Mouse (Mus musculus) heart, embryonic 14.5 days (tissue): Measurements from ENCODE around the gene Calcr. TPM values are rescaled to one million over a fixed set of nuclear protein-coding genes. Genes with fewer than 3 reads are reported as not detected.
"Not testable (repeated sequence)": the region's sequence is repeated elsewhere in the genome, so short reads cannot be mapped to it uniquely, and the experiment has no call there.

Experiments used
- ATAC-seq: fragments of 200-750 bp; cut with Nextera tagmentation; 2 replicates; pipeline ENCODE4 v1.8.0; 2017; ENCODE audit warnings: low read depth, moderate TSS enrichment; ENCODE audit not compliant: insufficient number of reproducible peaks, insufficient read depth, low FRiP score
- H3K27ac ChIP-seq, 2 experiments: fragments of 200-500 bp in 1 of 2; fragments of 300-500 bp in 1 of 2; sonication (generic) in 1 of 2; replicated peaks in 1 of 2; 2 replicates each; pipeline ENCODE4 v1.5.1; 2012 to 2014; ENCODE audit warnings: low read depth in 2 of 2, low read length in 2 of 2, control low read depth in 1 of 2, mild to moderate bottlenecking in 1 of 2, mixed read lengths in 1 of 2; ENCODE audit not compliant: control insufficient read depth in 1 of 2, insufficient read depth in 1 of 2
- H3K27me3 ChIP-seq: fragments of 300-500 bp; sonication (generic); 2 replicates; pipeline ENCODE4 v1.6.1; 2014; ENCODE audit warnings: mild to moderate bottlenecking, low read length, control low read depth; ENCODE audit not compliant: control insufficient read depth, insufficient read depth
- H3K36me3 ChIP-seq: fragments of 300-500 bp; sonication (generic); 2 replicates; pipeline ENCODE4 v1.6.1; 2014; ENCODE audit warnings: mild to moderate bottlenecking, control low read depth, low read length, mixed read lengths; ENCODE audit not compliant: control insufficient read depth, insufficient read depth
- H3K4me1 ChIP-seq, 2 experiments: fragments of 200-500 bp in 1 of 2; fragments of 300-500 bp in 1 of 2; sonication (generic) in 1 of 2; 2 replicates each; pipeline ENCODE4 v1.6.1; 2012 to 2014; ENCODE audit warnings: low read length in 2 of 2, control low read depth in 1 of 2, mixed read lengths in 1 of 2; ENCODE audit not compliant: control insufficient read depth in 2 of 2, insufficient read depth in 2 of 2
- H3K4me2 ChIP-seq: fragments of 300-500 bp; sonication (generic); 2 replicates; pipeline ENCODE4 v1.6.1; 2014; ENCODE audit warnings: mild to moderate bottlenecking, low read length
- H3K4me3 ChIP-seq, 2 experiments: fragments of 200-500 bp in 1 of 2; fragments of 300-500 bp in 1 of 2; sonication (generic) in 1 of 2; 2 replicates each; pipeline ENCODE4 v1.5.1; 2012 to 2014; ENCODE audit warnings: low read length in 2 of 2, mild to moderate bottlenecking in 2 of 2, control low read depth in 1 of 2, low read depth in 1 of 2, moderate library complexity in 1 of 2; ENCODE audit not compliant: control insufficient read depth in 1 of 2, insufficient read depth in 1 of 2
- H3K9ac ChIP-seq: fragments of 300-500 bp; sonication (generic); 2 replicates; pipeline ENCODE4 v1.6.1; 2014; ENCODE audit warnings: mild to moderate bottlenecking, low read length
- H3K9me3 ChIP-seq: fragments of 300-500 bp; sonication (generic); 2 replicates; pipeline ENCODE4 v1.6.1; 2016; ENCODE audit warnings: low read length, control low read depth; ENCODE audit not compliant: control insufficient read depth
- WGBS: fragments of 180-500 bp; shearing (Covaris S2); extraction: QIAGEN DNeasy Blood & Tissue Kit; methylation state at CpG from one replicate; pipeline ENCODE4 v1.1.7; 2014; 5-methylcytosine and 5-hydroxymethylcytosine counted together
- polyA plus RNA-seq: library from polyadenylated mRNA; unstranded; fragments of >200 nt; fragmentation: Nextera tagmentation; extraction: Ambion mirVana; gene quantifications from 2 replicates; pipeline ENCODE4 v1.2.1, GENCODE M21; 2014

Gene Calcr
- polyA plus RNA-seq, 1 experiment from 2014 or later, result 0.49 TPM

- Histone ChIP-seq H3K4me1 (peaks cover 0 to 2% of the 10 kb centered on the region in 2 experiments; a peak in 1 of 4 replicates), H3K27ac (no peak overlapping the region), H3K36me3 (no peaks in the 10 kb centered on the region), H3K9ac (no peak overlapping the region), H3K4me2 (no peak overlapping the region), H3K4me3 (no peak overlapping the region), H3K9me3 (no peaks in the 10 kb centered on the region), H3K27me3 (no peaks in the 10 kb centered on the region)
- 40% methylated on average over 11 of the region's 11 CpGs for WGBS
- no peak for ATAC-seq
Observed at GRCm38 (mm10) chr6:3741296-3741695, 23.2 kb downstream of the Calcr start.

GRCm38 (mm10) chr6:3730246-3730867, 34.2 kb downstream of the Calcr start:
- H3K9ac ChIP-seq, result no peak overlapping the region
- 67% methylated on average over 4 of the region's 4 CpGs for WGBS
- no peaks in the 10 kb centered on the region for H3K27me3 ChIP-seq
- no peaks in the 10 kb centered on the region for H3K4me1 ChIP-seq
- H3K27ac ChIP-seq, result no peak overlapping the region
- H3K4me3 ChIP-seq, result no peak overlapping the region
- no peak overlapping the region for H3K4me2 ChIP-seq
- no peak for ATAC-seq
- no peaks in the 10 kb centered on the region for H3K36me3 ChIP-seq
- H3K9me3 ChIP-seq, result no peaks in the 10 kb centered on the region

DNA sequence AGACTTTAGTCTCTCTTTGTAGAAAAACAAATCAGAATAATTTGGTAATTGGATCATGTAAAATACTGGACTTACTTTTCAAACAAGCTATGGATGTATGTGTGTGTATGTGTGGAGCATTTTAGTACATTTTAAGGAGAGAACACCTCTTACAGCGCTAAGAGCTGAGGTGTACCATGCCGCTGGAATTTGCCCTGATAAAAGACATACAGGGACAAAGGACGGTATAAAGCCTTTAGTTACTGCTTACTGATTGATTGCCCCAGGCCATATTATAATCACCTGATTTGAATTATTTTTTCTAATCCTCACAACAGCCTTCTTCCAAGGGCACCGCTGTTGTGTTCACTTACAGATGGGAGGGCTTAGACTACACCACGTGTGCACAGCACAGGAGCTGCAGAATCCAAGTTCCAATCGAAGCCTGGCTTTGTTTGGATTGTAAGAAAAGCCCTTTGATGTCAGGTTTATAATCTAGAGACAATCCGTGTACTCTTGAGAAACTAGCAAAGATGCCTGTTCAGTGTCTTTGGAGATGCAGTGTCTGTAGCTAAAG, 76.3 kb downstream of the Calcr start:
- Histone ChIP-seq H3K27me3 (no peaks in the 10 kb centered on the region), H3K9ac (no peak overlapping the region), H3K4me2 (no peak overlapping the region), H3K36me3 (no peaks in the 10 kb centered on the region), H3K9me3 (no peaks in the 10 kb centered on the region), H3K27ac (no peak overlapping the region), H3K4me1 (no peaks in the 10 kb centered on the region), H3K4me3 (no peak overlapping the region)
- no peak for ATAC-seq
- WGBS, result 74% methylated on average over 7 of the region's 7 CpGs

GRCm38 (mm10) chr6:3678286-3678685, 86.2 kb downstream of the Calcr start:
- H3K4me3 ChIP-seq, H3K4me2 ChIP-seq, H3K36me3 ChIP-seq, H3K27me3 ChIP-seq, H3K9ac ChIP-seq, ATAC-seq, H3K4me1 ChIP-seq, H3K9me3 ChIP-seq, H3K27ac ChIP-seq: not testable (repeated sequence)
- WGBS, result 44% methylated on average over 2 of the region's 2 CpGs

DNA sequence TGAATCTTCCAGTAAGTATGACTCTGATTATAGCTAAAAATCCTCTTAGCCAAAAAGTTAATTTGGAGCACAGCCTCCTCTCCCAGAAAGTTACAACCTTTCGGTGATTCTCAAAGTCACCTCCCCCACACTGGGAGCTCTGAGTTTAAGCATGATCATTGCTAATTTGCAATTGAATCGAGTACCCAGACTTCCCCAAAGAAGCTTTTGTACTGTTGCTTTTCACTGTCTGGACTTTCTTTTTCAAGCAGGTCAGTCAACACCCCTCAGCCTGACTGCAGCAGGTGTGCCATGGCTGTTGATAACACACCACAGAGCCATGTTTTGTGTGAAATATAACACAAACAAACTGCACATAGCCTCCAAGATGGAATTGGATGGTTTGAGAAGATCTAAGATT, 86.7 kb downstream of the Calcr start:
- no peak overlapping the region for H3K4me3 ChIP-seq
- 69% methylated on average over 2 of the region's 2 CpGs for WGBS

GRCm38 (mm10) chr6:3671941-3672340, 92.6 kb downstream of the Calcr start:
- not testable (repeated sequence) for H3K27me3 ChIP-seq, H3K9ac ChIP-seq, H3K4me2 ChIP-seq, H3K27ac ChIP-seq, ATAC-seq, H3K4me1 ChIP-seq, H3K36me3 ChIP-seq, H3K9me3 ChIP-seq, H3K4me3 ChIP-seq
- 83% methylated on average over 4 of the region's 4 CpGs for WGBS

More for the DNA sequence above, 86.7 kb downstream of the Calcr start:
- no peak overlapping the region for H3K4me2 ChIP-seq
- no peak overlapping the region for H3K9ac ChIP-seq
- no peaks in the 10 kb centered on the region for H3K4me1 ChIP-seq
- ATAC-seq, result no peak
- H3K27me3 ChIP-seq, result no peaks in the 10 kb centered on the region
- H3K27ac ChIP-seq, result no peak overlapping the region
- H3K9me3 ChIP-seq, result no peaks in the 10 kb centered on the region
- no peaks in the 10 kb centered on the region for H3K36me3 ChIP-seq

GRCm38 (mm10) chr6:3664147-3664716, 100.3 kb downstream of the Calcr start:
- Histone ChIP-seq H3K27me3 (no peaks in the 10 kb centered on the region), H3K9me3 (no peaks in the 10 kb centered on the region), H3K9ac (no peak overlapping the region), H3K4me3 (no peak overlapping the region), H3K4me2 (no peak overlapping the region), H3K36me3 (no peaks in the 10 kb centered on the region), H3K4me1 (no peaks in the 10 kb centered on the region), H3K27ac (no peak overlapping the region)
- ATAC-seq, result no peak
- 51% methylated on average over 10 of the region's 10 CpGs for WGBS

- Histone ChIP-seq H3K4me2 (no peak overlapping the region), H3K4me1 (no peaks in the 10 kb centered on the region), H3K27ac (no peak overlapping the region), H3K9ac (no peak overlapping the region), H3K9me3 (no peaks in the 10 kb centered on the region), H3K36me3 (no peaks in the 10 kb centered on the region), H3K27me3 (no peaks in the 10 kb centered on the region), H3K4me3 (no peak overlapping the region)
- WGBS, result 82% methylated on average over 4 of the region's 4 CpGs
- ATAC-seq, result no peak
Observed at GRCm38 (mm10) chr6:3658405-3658804, 106.1 kb downstream of the Calcr start.
